Mouse (Mus musculus): ENCODE data around the gene Cypt3.

DNA sequence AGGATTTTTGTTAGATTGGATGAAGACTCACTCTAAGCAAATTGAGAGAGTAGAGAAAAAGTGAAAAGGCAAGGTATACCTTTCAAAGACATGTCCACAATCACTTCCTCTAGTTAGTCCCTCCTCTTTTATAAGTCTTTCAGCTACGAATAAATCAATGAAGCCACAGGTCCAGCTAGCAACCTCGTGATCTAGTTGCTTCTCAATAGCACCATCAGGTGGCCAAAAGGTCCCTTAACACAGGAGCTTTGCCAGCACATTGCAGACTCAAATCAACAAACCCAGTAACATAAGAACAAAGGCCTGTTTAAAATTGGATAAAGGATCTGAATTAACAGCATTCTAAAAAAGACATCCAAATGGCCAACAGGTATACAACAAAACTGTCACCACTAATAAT lies 30.0 kb upstream of the Cypt3 start:
- no peak for TF ChIP-seq CTCF (IDR thresholded peaks at IDR 0.05; ENCODE audit: low read depth, low read length)
- no peak for TF ChIP-seq POLR2A (IDR thresholded peaks at IDR 0.05; ENCODE audit: insufficient read depth, low read length)
- TF ChIP-seq EP300 (IDR thresholded peaks at IDR 0.05; ENCODE audit: insufficient read depth, low read depth, low read length), result no peak
